Mouse (Mus musculus) bone marrow, adult 2 months (tissue): ENCODE measurements around the gene Golim4.

ENCODE experiments used
- CTCF ChIP-seq: fragments of 200-500 bp; IDR thresholded peaks from 2 replicates; pipeline ENCODE4 v1.5.1; 2011; ENCODE audit warnings: low read length, control low read depth; ENCODE audit not compliant: control insufficient read depth, insufficient read depth
- POLR2A ChIP-seq: fragments of 200-500 bp; IDR thresholded peaks from 2 replicates; pipeline ENCODE4 v1.6.1; 2011; ENCODE audit warnings: low read depth, mild to moderate bottlenecking, control low read depth, low read length, borderline replicate concordance; ENCODE audit not compliant: control insufficient read depth

DNA sequence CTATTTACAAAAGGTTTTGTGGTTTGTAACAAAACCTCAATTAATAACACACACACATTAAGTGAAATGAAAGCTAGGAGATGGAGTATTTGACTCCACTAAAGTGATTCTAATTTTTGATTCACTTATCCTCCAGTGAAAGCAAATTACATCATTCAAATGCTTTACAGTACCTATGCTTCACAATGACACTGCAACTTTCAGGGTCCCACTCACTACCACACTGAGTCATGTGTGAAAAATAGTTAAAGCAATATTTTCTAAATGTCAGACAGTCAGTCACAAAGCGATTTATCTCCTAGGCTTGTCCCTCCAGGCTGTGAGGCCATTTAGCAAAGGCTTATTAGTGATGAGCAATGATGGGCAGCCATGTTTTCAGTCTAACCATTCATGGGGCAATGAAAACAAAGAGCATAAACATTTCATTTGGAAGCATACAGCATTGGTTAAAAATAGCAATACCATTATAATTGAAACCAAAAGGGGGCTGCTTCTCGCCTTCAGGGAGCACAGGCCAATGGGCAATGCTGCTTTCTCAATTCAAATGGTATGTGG is 8.1 kb downstream of the Golim4 start:
- TF ChIP-seq CTCF = no peak
- TF ChIP-seq POLR2A = no peak
